Mouse (Mus musculus) limb, embryonic 12.5 days (tissue): Measurements from ENCODE around the gene Cmtm1. TPM values are rescaled to one million over a fixed set of nuclear protein-coding genes. Genes with fewer than 3 reads are reported as not detected.
"Not testable (repeated sequence)": the region's sequence is repeated elsewhere in the genome, so short reads cannot be mapped to it uniquely, and the experiment has no call there.

ENCODE experiments used
- ATAC-seq: fragments of 200-750 bp; cut with Nextera tagmentation; 2 replicates; pipeline ENCODE4 v1.8.0; 2017; ENCODE audit warnings: low read depth, moderate TSS enrichment; ENCODE audit not compliant: insufficient number of reproducible peaks, insufficient read depth, low FRiP score, low TSS enrichment
- H3K27ac ChIP-seq: fragments of 300-500 bp; sonication (generic); 2 replicates; pipeline ENCODE4 v1.5.1; 2016; ENCODE audit warnings: mild to moderate bottlenecking, moderate library complexity
- H3K27me3 ChIP-seq: fragments of 300-500 bp; sonication (generic); 2 replicates; pipeline ENCODE4 v1.6.1; 2016; ENCODE audit warnings: mild to moderate bottlenecking, moderate library complexity
- H3K36me3 ChIP-seq: fragments of 300-500 bp; sonication (generic); 2 replicates; pipeline ENCODE4 v1.6.1; 2016; ENCODE audit warnings: mild to moderate bottlenecking, moderate library complexity
- H3K4me1 ChIP-seq: fragments of 300-500 bp; sonication (generic); replicated peaks from 2 replicates; pipeline ENCODE4 v1.6.1; 2016
- H3K4me2 ChIP-seq: fragments of 300-500 bp; sonication (generic); 2 replicates; pipeline ENCODE4 v1.6.1; 2016; ENCODE audit warnings: mild to moderate bottlenecking, moderate library complexity
- H3K4me3 ChIP-seq: fragments of 300-500 bp; sonication (generic); replicated peaks from 2 replicates; pipeline ENCODE4 v1.5.1; 2016; ENCODE audit warnings: mild to moderate bottlenecking
- H3K9ac ChIP-seq: fragments of 300-500 bp; sonication (generic); replicated peaks from 2 replicates; pipeline ENCODE4 v1.6.1; 2016; ENCODE audit warnings: mild to moderate bottlenecking, moderate library complexity
- H3K9me3 ChIP-seq: fragments of 300-500 bp; sonication (generic); 2 replicates; pipeline ENCODE4 v1.6.1; 2016; ENCODE audit warnings: mild to moderate bottlenecking, moderate library complexity
- WGBS: fragments of 180-500 bp; shearing (Covaris S2); methylation state at CpG from one replicate; pipeline ENCODE4 v1.1.7; 2016; 5-methylcytosine and 5-hydroxymethylcytosine counted together
- polyA plus RNA-seq: library from polyadenylated mRNA; unstranded; fragments of >200 nt; fragmentation: Nextera tagmentation; extraction: Ambion mirVana; gene quantifications from 2 replicates; pipeline ENCODE4 v1.2.1, GENCODE M21; 2016

Cmtm1 gene
- polyA plus RNA-seq, 1 experiment from 2014 or later: not detected

GRCm38 (mm10) chr8:104261802-104262201, 48.1 kb downstream of the Cmtm1 start:
- not testable (repeated sequence) for ATAC-seq, H3K27ac ChIP-seq, H3K4me3 ChIP-seq, H3K9ac ChIP-seq, H3K4me2 ChIP-seq, H3K4me1 ChIP-seq, H3K9me3 ChIP-seq, H3K27me3 ChIP-seq
- H3K36me3 ChIP-seq: peaks cover 64% of the 10 kb centered on the region
- 91% methylated on average over 5 of the region's 5 CpGs for WGBS

- Histone ChIP-seq H3K36me3 (peaks cover 11% of the 10 kb centered on the region), H3K9ac (no peak overlapping the region), H3K4me1 (peaks cover 8% of the 10 kb centered on the region), H3K9me3 (0 out of 2 replicates have a peak, but pooled peaks cover under 1% of the 10 kb centered on the region), H3K27me3 (no peaks in the 10 kb centered on the region), H3K4me3 (no peak overlapping the region), H3K4me2 (no peak overlapping the region), H3K27ac (no peak overlapping the region)
- no peak for ATAC-seq
- 90% methylated on average over 3 of the region's 3 CpGs for WGBS
Observed at GRCm38 (mm10) chr8:104253016-104253415, 56.9 kb downstream of the Cmtm1 start.

GRCm38 (mm10) chr8:104251461-104251860, 58.5 kb downstream of the Cmtm1 start:
- Histone ChIP-seq H3K9me3 (no peaks in the 10 kb centered on the region), H3K4me2 (peak overlapping the region; percentile 76), H3K27ac (peak overlapping the region; percentile 90), H3K4me1 (peaks cover 18% of the 10 kb centered on the region), H3K27me3 (no peaks in the 10 kb centered on the region), H3K9ac (peak overlapping the region; percentile 70), H3K4me3 (peak overlapping the region; percentile 63), H3K36me3 (no peaks in the 10 kb centered on the region)
- ATAC-seq: peak; percentile 1; the same call in 1 of the 2 replicates
- WGBS: under 1% methylated on average over 7 of the region's 7 CpGs

GRCm38 (mm10) chr8:104250439-104251367, 59.2 kb downstream of the Cmtm1 start, which contains the start of gene Cklf:
TSS of gene Cklf (plus strand) at chr8:104250861.
- peak within 1 kb of the TSS; percentile 63 for H3K4me3 ChIP-seq
- peak; percentile 86 for ATAC-seq
- 4% methylated on average over 41 of the region's 41 CpGs for WGBS
- peaks cover 18% of the 10 kb centered on the region for H3K4me1 ChIP-seq
- H3K9ac ChIP-seq: peak within 1 kb of the TSS; percentile 70
- H3K9me3 ChIP-seq: no peaks in the 10 kb centered on the region
- H3K27ac ChIP-seq: peak within 1 kb of the TSS; percentile 90
- H3K27me3 ChIP-seq: no peaks in the 10 kb centered on the region
- H3K4me2 ChIP-seq: peak within 1 kb of the TSS; percentile 76
- no peaks in the 10 kb centered on the region for H3K36me3 ChIP-seq

- H3K36me3 ChIP-seq: peaks cover 8% of the 10 kb centered on the region; the same call in 1 of the 2 replicates
Observed at GRCm38 (mm10) chr8:104249442-104249996, 60.4 kb downstream of the Cmtm1 start.

GRCm38 (mm10) chr8:104248276-104248675, 61.7 kb downstream of the Cmtm1 start, which contains the start of gene Tk2:
TSS of gene Tk2 (minus strand) at chr8:104248558.
- peaks cover 10% of the 10 kb centered on the region; the same call in 1 of the 2 replicates for H3K36me3 ChIP-seq
- H3K9me3 ChIP-seq: no peaks in the 10 kb centered on the region
- no peak within 1 kb of the TSS for H3K27ac ChIP-seq
- peak within 1 kb of the TSS; percentile 71 for H3K9ac ChIP-seq
- under 1% methylated on average over 28 of the region's 28 CpGs for WGBS
- H3K4me2 ChIP-seq: peak within 1 kb of the TSS; percentile 84
- H3K4me1 ChIP-seq: peaks cover 18% of the 10 kb centered on the region
- no peaks in the 10 kb centered on the region for H3K27me3 ChIP-seq
- peak; percentile 82 for ATAC-seq
- peak within 1 kb of the TSS; percentile 82 for H3K4me3 ChIP-seq

More at GRCm38 (mm10) chr8:104249442-104249996, 60.4 kb downstream of the Cmtm1 start:
- Histone ChIP-seq H3K4me2 (no peak overlapping the region), H3K4me1 (peaks cover 18% of the 10 kb centered on the region), H3K27me3 (no peaks in the 10 kb centered on the region), H3K4me3 (no peak overlapping the region), H3K9ac (no peak overlapping the region), H3K9me3 (no peaks in the 10 kb centered on the region), H3K27ac (no peak overlapping the region)
- no peak for ATAC-seq
- WGBS: 87% methylated on average over 7 of the region's 7 CpGs

- ATAC-seq: no peak
Observed at GRCm38 (mm10) chr8:104247908-104248275, 62.1 kb downstream of the Cmtm1 start.

GRCm38 (mm10) chr8:104247054-104247907, 62.7 kb downstream of the Cmtm1 start:
- WGBS: 71% methylated on average over 22 of the region's 22 CpGs
- no peak for ATAC-seq

More at GRCm38 (mm10) chr8:104247908-104248275, 62.1 kb downstream of the Cmtm1 start:
- Histone ChIP-seq H3K27me3 (no peaks in the 10 kb centered on the region), H3K4me1 (peaks cover 18% of the 10 kb centered on the region), H3K9ac (peak overlapping the region; percentile 71), H3K4me2 (peak overlapping the region; percentile 84), H3K36me3 (peaks cover 13% of the 10 kb centered on the region), H3K27ac (no peak overlapping the region), H3K9me3 (no peaks in the 10 kb centered on the region), H3K4me3 (peak overlapping the region; percentile 82)
- WGBS: 4% methylated on average over 11 of the region's 11 CpGs

GRCm38 (mm10) chr8:104246621-104247020, 63.3 kb downstream of the Cmtm1 start:
- peaks cover 26% of the 10 kb centered on the region for H3K36me3 ChIP-seq
- H3K4me1 ChIP-seq: peaks cover 11% of the 10 kb centered on the region
- WGBS: 86% methylated on average over 4 of the region's 4 CpGs
- no peak overlapping the region for H3K9ac ChIP-seq
- no peak overlapping the region for H3K4me2 ChIP-seq
- H3K27me3 ChIP-seq: no peaks in the 10 kb centered on the region
- no peak for ATAC-seq
- H3K4me3 ChIP-seq: no peak overlapping the region
- no peak overlapping the region for H3K27ac ChIP-seq
- H3K9me3 ChIP-seq: no peaks in the 10 kb centered on the region

More at GRCm38 (mm10) chr8:104247054-104247907, 62.7 kb downstream of the Cmtm1 start:
- Histone ChIP-seq H3K27me3 (no peaks in the 10 kb centered on the region), H3K4me1 (peaks cover 18% of the 10 kb centered on the region), H3K36me3 (peaks cover 20% of the 10 kb centered on the region), H3K4me3 (peak overlapping the region; percentile 82), H3K27ac (no peak overlapping the region), H3K4me2 (peak overlapping the region; percentile 84), H3K9ac (peak overlapping the region; percentile 71), H3K9me3 (no peaks in the 10 kb centered on the region)
